Mouse (Mus musculus) neural tube, embryonic 10.5 days (tissue): ENCODE results near the gene Cish.
"Not testable (repeated sequence)": the region's sequence is repeated elsewhere in the genome, so short reads cannot be mapped to it uniquely, and the experiment has no call there.

ENCODE experiments used
- DNase-seq: peaks from one replicate; pipeline ENCODE4 v3.0.0-alpha.2; 2017; ENCODE audit warnings: low spot score; ENCODE audit errors: extremely low spot score

The Cish gene

DNA sequence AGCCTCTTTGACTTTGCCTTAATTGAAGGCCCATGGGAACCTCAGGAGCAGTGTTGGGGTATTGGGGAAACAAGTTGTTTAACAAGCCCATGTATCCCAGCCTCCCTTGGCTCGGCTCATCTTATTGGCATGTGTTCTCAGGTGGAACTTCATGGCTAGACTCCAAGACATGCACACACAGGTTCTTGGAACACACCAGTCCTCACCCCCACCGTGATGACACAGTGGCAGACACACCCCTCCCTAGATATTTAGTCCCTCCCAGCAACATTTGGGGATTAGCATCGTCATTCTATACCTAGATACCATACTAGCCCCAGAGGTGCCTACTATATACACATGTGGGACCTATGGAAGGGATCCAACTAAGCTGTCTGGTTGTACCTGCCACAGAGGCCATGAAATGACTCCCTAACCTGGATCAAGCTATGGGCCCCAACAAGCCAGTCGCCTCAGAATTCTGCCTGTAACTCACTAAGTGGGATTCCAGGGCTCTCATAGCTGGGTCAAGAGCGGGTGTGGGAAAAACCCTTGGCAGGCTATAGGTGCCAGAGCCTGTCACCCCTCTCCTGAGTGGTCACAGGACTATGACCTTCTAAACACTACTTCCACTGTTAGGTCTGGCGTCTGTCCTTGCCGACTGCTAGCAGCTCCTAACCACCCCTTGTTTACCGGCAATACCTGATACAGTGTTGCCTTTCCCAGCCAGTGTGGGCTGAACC, 2.4 kb downstream of the Cish start:
- DNase-seq = no peak

DNA sequence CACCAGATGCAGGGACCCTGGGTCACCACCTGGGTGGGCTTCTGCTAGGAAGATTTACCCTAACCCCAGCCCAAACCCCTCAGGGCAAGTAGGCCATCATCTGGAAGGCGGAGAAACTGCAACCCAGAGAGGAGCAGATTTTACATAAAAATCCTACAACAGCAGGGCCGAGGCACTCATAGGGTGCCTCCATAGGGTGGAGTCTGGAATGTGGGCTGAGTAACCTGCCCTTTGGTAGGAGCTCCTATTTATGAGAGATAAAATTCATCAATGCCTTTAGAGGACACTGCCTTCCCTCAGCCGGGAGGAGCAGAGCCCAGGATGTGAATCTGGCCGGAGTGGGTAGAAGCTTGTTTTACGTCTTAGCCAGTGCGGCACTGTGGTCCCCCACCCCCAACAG, 3.0 kb downstream of the Cish start:
- DNase-seq = no peak

DNA sequence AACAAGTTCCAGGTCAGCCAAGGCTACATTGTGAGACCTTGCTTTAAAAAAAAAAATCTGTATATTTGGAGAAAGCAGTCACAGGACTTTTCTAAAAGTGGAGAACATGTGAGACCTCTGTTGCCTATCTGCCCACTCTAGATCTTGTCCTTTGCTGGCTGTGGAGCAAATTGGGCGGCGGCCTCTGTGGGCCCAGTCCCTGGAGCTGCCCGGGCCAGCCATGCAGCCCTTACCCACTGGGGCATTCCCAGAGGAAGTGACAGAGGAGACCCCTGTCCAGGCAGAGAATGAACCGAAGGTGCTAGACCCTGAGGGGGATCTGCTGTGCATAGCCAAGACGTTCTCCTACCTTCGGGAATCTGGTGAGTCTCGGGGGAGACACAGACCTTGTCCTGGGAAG, 4.0 kb downstream of the Cish start:
- no peak for DNase-seq

DNA sequence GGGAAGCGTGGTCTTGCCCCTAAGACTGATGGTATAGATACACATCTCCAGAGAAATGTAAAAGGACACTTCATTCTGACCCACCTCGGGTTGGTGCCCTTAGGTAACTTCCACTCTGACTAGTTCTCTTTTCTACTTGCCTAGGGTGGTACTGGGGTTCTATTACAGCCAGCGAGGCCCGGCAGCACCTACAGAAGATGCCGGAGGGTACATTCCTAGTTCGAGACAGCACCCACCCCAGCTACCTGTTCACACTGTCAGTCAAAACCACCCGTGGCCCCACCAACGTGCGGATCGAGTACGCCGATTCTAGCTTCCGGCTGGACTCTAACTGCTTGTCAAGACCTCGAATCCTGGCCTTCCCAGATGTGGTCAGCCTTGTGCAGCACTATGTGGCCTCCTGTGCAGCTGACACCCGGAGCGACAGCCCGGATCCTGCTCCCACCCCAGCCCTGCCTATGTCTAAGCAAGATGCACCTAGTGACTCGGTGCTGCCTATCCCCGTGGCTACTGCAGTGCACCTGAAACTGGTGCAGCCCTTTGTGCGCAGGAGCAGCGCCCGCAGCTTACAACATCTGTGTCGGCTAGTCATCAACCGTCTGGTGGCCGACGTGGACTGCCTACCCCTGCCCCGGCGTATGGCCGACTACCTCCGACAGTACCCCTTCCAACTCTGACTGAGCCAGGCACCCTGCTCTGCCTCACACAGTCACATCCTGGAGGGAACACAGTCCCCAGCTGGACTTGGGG, 4.6 kb downstream of the Cish start:
- DNase-seq = no peak

DNA sequence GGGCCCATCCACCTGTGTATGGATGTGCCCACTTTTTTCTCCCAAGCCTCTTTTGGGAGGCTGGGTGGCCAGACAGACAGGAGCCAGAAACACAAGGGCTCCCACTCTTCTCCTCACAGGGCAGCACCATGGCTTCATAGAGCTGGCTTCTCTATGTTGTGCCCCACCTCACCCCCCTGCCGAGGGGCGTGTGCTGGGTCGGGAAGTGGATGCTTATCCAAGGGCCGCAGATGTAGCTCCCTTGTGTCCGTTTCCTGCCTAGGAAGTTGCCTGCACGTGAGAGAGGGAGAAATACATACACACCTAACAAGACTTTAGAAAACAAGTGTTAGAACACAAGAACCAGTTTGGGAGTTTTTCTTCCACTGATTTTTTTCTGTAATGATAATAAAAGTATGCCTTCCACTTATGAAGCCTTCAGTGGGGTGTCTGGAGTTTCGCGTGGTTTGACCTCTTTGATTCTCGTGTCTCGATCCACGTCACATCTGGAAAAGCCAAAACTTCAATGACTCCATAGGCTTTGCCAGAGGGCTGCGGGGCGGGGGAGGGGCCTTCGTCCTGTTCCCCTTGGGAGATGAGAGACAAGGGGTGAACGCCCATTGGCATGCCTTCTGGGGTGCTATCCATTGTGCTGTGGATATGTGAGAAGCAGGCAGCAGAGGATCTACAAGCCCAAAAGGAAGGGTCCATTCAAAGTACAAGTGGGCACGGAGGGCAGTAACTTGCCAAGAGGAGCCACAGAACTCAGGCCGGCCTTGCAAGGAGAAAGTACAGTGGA, 5.9 kb downstream of the Cish start:
- DNase-seq = no peak

- DNase-seq = no peak
Measured at GRCm38 (mm10) chr9:107302592-107302991, 6.8 kb downstream of the Cish start.

DNA sequence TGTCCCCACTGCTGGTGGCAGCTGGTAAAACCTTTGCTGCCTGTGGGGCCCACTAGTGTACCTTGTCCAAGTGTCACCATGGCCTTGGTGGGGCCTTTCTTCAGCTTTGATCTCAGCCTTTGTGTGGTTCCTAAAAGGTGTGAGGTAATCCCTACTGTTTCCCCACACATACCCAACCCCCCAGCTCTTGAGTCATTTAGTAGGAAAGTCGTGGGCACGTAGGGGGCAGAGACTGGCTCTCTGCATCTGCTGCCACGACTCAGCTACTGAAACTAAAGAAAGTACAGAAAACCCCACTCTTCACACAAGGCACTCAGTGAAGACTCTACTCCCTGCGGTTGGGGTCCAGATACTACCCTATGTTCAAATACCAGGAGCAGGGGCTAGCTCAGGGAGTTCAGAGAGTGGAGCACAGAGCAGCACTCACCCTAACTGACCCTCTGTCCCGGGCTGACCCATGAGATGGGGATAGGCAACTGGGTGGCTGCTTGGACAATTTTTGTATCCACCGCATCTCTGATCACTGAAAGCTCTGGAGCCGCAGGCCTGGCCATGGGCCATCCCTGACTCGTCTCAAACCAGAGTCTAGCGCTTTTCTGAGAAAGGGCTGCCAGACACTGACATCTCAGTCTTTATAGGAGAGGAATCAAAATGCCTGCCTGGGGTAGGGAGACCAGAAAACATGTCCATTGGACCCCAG, 7.4 kb downstream of the Cish start:
- DNase-seq = no peak

DNA sequence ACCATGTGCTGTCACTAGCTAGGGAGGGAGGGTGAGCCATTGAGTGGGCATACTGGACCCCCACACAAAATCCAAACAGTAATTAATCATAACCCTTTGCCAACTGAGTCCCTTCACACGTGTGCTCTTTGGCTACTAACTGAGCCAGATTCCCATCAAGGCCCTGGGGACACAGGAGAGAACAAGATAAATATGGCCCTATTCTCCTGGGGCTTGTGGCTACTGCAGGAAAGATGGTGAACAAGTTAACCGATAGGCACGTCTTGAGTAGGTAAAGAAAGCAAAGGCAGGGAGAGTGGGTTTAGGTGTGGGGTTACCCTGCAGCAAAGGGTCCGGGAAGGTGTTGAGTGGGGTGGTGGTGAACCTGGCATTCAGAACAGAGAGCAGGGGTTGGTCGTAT, 8.1 kb downstream of the Cish start:
- DNase-seq = no peak

DNA sequence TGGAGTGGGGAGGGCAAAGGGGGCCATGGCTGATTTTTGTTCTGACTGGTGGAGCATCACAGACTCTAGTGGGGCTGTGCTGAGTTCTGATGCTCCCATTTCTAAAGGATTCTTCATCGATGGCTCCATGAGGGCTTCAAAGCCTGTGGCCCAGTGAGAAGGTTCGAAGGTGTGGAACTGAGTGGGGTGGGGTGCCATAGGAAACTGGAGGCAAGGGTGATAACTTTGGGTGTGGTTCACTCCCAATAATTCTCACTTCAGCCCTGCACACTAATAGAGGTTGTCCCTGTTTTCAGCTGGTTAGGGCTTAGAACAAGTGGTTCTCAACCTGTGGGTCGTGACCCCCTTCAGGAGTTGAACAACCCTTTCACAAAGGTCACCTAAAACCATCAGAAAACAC, 8.6 kb downstream of the Cish start:
- DNase-seq = no peak

DNA sequence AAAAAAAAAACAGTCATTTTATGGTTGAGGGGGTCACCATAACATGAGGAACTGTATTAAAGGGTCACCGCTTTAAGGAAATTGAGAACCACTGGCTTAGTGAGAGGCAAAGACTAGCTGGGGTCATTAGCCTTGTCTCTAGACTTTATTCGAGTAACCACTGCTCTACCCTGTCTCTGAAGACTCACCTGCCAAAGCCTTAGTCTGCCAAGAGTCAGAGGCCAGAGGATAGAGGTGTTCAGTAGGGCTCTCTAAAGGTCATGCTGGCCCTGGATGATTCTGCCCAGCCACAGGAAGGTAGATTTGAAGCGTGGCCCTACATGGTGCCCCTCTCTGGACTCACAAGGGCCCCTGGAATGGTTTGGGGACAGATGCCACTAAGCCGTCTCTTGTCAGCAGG, 9.2 kb downstream of the Cish start:
- no peak for DNase-seq

DNA sequence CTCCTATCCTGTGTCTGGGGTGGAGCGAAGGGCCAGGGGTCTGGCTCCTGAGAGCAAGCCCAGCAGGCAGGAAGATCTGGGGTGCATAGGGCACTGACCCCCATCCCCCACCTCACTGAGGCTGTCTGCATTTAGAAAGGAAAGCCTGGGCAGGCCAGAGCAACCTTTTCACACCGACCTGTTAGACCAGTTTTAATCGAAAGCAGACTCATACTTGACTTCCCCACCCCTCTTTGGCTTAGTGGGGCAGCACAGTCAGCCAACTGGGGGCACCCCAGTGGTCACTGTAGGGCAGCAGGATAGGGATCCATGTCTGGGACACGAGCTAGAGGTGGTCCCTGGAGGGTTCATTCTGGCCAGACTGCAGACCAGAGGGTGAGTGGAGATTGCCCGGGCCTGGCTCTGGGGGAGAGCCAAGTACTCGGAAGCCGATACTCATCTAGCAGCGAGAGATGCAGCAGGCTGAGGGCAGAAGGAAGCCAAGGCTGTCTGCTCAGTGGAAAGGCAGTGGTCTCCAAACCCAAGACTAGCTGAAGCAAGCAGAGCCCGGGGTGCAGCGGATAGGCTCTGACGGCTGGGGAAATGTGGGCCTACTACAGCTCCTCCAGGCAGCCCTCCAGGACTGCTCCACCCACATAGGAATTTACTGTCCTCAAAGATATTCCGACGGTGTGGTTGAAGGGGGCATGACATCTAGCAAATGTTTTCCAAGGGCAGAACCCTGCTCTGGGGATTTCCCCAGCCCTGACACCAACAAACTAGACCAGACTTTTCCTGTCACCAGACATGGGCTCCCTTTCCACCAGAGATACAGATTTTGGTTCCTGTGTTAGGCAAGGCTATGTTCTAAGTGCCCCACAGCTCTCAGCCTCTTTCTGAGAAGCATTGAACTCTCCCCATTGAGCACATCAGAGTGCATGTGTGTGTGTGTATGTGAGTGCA, 10.0 kb downstream of the Cish start:
- no peak for DNase-seq

- DNase-seq = not testable (repeated sequence)
Measured at GRCm38 (mm10) chr9:107306673-107307072, 10.8 kb downstream of the Cish start.

DNA sequence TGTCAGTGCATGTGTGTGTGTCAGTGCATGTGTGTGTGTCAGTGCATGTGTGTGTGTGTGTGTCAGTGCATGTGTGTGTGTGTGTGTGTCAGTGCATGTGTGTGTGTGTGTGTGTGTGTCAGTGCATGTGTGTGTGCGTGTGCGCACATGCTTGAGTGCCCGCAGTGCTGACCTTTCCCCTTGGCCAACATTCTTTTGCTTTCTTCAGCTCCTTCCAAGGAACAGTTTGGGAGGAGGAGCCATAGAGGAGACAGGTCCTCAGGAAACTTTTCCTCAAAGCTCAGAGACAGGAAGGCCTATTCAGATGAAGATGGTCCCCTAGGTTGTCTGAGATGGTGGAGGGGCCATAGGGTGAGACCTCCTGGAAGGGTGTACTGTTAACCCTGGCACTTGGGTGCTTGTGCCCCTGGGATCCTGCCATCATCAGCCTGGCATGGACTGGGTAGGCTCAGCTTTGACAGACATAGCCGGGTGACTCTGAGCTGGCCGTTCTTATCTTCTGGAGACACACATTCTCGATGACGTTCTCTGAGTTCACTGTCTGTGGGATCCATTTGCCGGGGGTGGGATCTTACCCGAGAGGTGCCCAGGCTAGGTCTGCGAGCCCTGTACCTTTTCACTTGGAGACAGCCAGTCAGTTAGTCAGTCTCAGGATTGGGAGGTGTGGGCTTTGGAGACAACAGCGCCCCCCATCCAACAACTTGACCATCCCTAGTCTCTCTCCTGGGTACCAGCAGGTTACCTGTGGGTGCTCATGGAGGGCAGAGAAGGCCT, 11.5 kb downstream of the Cish start:
- DNase-seq = no peak

GRCm38 (mm10) chr9:107307886-107308285, 12.1 kb downstream of the Cish start:
- DNase-seq = no peak

DNA sequence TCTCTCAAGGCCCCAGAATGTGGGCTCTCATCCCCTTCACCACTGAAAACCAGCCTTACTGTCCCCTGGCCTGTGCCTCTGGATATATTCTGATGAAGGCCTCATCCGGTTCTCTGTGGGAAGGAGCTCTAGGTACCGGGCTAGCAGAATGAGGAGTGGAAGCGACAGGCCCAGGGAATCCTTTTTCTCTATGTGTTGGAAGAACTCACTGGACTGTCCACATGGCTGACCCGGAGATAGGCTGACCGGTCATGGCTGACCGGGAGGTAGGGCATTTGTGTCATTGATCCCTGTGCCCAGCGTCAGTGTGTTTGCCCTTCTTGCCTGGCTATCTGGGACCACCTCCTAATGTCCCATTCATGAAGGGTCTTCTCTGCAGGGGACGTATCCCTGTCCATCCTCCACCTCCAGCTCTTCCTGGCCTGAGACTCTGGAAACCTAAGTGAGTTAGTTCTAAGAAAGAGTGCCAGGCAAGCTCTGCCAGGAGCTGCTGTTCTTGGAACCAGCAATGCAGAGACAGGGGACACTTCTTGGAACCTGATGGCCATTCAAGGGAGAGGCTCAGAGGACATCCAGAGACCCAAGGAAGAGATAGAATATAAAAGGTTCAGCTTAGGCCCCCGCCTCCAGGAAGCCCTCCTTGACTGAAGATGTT, 12.6 kb downstream of the Cish start:
- DNase-seq = no peak

GRCm38 (mm10) chr9:107309171-107309570, 13.3 kb downstream of the Cish start:
- no peak for DNase-seq

DNA sequence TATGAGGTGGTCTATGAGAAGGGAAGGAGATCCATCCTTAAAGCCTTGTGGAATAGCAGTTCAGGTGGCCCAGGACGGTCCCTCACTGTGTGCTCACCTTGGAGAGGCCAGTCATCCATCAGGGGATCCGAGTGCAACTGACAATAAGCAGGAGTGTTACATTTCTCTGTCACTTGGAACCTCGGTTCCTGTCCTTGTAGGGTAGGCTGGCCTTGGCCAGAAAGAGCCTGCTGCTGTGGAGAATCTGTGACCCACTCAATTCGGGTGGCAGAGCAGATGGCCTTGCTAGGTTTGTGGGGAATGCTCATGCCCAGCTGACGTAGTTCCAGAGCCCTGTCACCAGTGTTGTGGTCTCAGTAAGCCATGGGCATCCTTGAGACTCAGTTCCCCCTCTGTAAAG, 13.8 kb downstream of the Cish start:
- DNase-seq = no peak

GRCm38 (mm10) chr9:107312811-107313584, 17.2 kb downstream of the Cish start:
- no peak for DNase-seq

DNA sequence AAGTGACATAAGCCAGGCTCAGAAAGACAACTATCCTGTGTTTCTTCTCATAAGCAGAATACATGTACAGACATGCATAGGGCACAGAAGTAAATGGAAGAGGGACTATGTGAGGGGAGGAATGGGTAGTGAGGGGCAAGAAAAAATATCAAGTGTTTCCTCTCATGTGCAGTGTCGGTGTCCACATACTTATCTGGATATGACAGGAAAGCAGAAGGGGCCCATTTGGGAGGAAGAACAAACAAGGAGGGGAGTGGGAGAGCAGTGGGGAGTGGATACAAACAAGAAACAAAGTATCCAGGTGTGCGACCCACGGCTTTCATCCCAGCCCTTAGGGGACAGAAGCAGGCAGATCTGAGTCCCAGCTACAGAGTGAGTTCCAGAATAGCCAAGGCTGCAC, 18.1 kb downstream of the Cish start:
- DNase-seq = no peak
